Mouse (Mus musculus) myocyte (in vitro differentiated cells): ENCODE measurements around the gene Neurl1b.

ENCODE experiments used
- E2F4 ChIP-seq: IDR thresholded peaks from one replicate; pipeline ENCODE4 v1.6.1; 2011; ENCODE audit warnings: mild to moderate bottlenecking, control low read depth, moderate library complexity; ENCODE audit not compliant: insufficient read depth
- POLR2A ChIP-seq: IDR thresholded peaks from one replicate; pipeline ENCODE4 v1.6.1; 2011; ENCODE audit warnings: low read depth, mild to moderate bottlenecking, control low read depth, moderate library complexity; ENCODE audit not compliant: insufficient read length

DNA sequence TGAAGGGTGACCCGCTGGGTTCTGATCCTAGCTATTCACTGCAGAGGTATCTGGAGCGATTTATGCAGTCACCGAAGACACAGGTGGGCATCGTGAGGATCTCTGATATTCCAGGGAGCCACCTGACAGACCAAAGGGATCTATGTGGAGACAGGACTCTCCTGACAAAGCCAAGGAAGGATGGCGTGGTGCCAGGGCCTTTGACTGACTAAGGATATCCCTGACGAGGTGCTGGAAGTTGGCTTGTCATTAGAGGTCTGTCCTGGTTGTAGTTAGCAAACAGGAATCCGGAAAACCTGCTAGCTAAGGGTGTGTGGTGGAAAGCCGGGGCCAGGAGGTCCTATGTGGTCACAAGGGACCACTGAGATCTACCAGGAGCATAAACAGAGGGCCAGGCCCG lies 25.4 kb upstream of the Neurl1b start:
- TF ChIP-seq POLR2A (no peak), E2F4 (no peak)
